Comparison of ENCODE assay signal across 8 mouse cellular contexts in genomic region chr1:155530561-155531457, GRCm38 (mm10). TPM values are rescaled to one million over a fixed set of nuclear protein-coding genes. Genes with fewer than 3 reads are reported as not detected.
A peak's percentile ranks its signal among the peaks of the same experiment; 100 is the strongest.
DNase-seq lines count a peak whose midpoint lies in the region.

No protein-coding gene starts in this region.

- peaks cover 69% of the 10 kb centered on the region for H3K4me1 ChIP-seq in limb, embryonic 10.5 days

- 52% methylated on average over 21 of the region's 21 CpGs for WGBS in limb, embryonic 10.5 days

- intact Hi-C loops in left cerebral cortex, postnatal 36 days (cut with DNase I) = loop anchor here (5.0 kb wide), 1 partner anchor 114 kb away; the partner anchor contains the start of gene Xpr1

- peak overlapping the region; percentile 66 for H3K27ac ChIP-seq in limb, embryonic 10.5 days

- DNase-seq in adrenal gland, adult 2 months = peak; percentile 56
- DNase-seq in adrenal gland, postnatal 25 days = no peak
- peak; percentile 6 for DNase-seq in thymus, postnatal 25 days
- DNase-seq in thymus, postnatal 36 days = no peak
- no peak for DNase-seq in limb, embryonic 10.5 days (ENCODE audit: low spot score)
- no peak for DNase-seq in urinary bladder, postnatal 36 days (ENCODE audit: low spot score in 2 of 2)
- DNase-seq in urinary bladder, postnatal 14 days (ENCODE audit: low spot score) = no peak
- DNase-seq in left cerebral cortex, postnatal 36 days (ENCODE audit: low spot score in 2 of 2) = no peak

- no peaks in the 10 kb centered on the region for H3K9me3 ChIP-seq in limb, embryonic 10.5 days (replicated peaks)

- 0 out of 2 replicates have a peak, but pooled peaks cover 4% of the 10 kb centered on the region for H3K27me3 ChIP-seq in limb, embryonic 10.5 days (ENCODE audit: low read depth, poor library complexity, severe bottlenecking)

- 0 out of 2 replicates have a peak overlapping the region, but pooled peaks have one; percentile 6 for H3K4me3 ChIP-seq in limb, embryonic 10.5 days

- H3K36me3 ChIP-seq in limb, embryonic 10.5 days = no peaks in the 10 kb centered on the region

RNA-seq across cellular contexts. Expression of gene Acbd6, which starts 27.1 kb away (rescaled TPM):
- 10 to 100 TPM; 64.4 to 74.2 TPM for total RNA-seq in adrenal gland, adult 2 months (2021)
- 384 and 451 TPM in 2 replicates for polyA plus RNA-seq in adrenal gland, adult 2 months (2012; rRNA removed)
- 64.9 and 81.0 TPM in 2 replicates for total RNA-seq in adrenal gland, postnatal 25 days (2021)
- 88.9 and 89.4 TPM in 2 replicates for polyA plus RNA-seq in limb, embryonic 10.5 days (2016; fragmentation: Nextera tagmentation; extraction: Ambion mirVana)
- 100 to 1,000 TPM; 104 to 106 TPM for total RNA-seq in left cerebral cortex, postnatal 36 days (2021)

Comparison
In these comparisons a context has a peak if more than half of its experiments do, and no peak if none do; other contexts are left out.
1. DNase-seq: peak in adrenal gland, adult 2 months (single experiment) and thymus, postnatal 25 days (single experiment); none in adrenal gland, postnatal 25 days (single experiment), thymus, postnatal 36 days (0 of 2), limb, embryonic 10.5 days (single experiment), urinary bladder, postnatal 36 days (0 of 2), urinary bladder, postnatal 14 days (single experiment) and left cerebral cortex, postnatal 36 days (0 of 2).